Mouse (Mus musculus) MEL-GATA-1-ER (cell line): ENCODE results near the gene Neb.
"Not testable (repeated sequence)": the region's sequence is repeated elsewhere in the genome, so short reads cannot be mapped to it uniquely, and the experiment has no call there.

ENCODE experiments used
- DNase-seq: peaks from one replicate; pipeline ENCODE4 v3.0.0-alpha.2; 2012; ENCODE audit warnings: low read depth; ENCODE audit errors: extremely low read depth

The Neb gene

DNA sequence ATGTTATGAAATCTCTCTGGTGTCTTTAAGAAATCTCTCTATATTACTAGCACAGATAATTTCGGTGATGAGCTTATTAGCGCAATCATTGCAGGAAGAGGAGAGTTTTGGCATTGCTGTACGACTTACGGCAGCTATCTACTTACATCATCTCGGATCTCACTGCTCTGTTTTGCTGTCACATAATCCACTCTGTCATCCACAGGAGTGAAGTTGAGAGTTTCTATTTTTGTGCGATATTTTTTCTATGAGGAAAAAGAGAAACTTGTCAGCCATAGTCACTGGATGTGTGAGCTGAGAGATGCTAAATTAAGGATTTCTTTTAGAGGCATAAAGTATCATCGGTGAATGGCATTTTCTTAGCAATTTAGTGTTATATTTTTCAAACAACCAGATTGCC, 167.6 kb downstream of the Neb start:
- DNase-seq: no peak

DNA sequence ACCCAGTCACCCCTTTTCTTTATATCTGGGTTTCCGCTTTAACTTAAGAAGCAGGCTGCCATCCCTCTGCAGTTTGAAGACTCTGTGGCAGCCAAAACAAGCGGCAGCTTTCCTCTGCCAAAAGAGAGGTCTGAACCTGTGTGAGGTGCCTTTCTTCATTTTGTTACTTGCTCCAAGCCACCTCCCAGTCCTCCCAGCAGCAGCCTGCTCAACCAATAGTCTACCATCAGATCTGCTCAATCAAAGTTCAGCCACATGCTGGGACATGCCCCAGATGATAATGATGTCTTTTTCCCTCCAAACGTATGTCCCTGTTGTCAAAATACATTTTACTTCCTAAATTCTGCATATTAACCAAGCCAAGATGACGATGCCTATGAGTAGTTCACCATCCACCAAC, 173.3 kb downstream of the Neb start:
- DNase-seq: no peak

GRCm38 (mm10) chr2:52193629-52194028, 184.6 kb downstream of the Neb start:
- no peak for DNase-seq

DNA sequence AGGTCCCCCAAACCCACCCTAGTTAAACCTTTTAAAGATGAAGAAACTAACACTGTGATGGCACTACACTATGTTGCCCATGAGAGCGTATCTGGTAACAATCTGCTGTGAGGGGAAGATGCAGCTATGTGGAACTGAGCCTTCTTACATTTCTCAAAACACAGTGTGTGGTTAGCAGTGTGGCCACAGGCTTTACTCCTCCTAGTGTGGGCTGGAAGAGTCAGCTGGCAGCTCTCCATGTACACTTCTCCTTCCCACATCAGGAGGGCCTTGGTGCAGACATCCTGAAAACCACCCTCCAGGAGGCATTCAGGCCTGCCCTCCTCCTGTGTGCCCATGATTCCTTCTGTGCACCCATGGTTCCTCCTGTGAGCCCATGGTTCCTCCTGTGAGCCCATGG, 198.6 kb downstream of the Neb start:
- no peak for DNase-seq

DNA sequence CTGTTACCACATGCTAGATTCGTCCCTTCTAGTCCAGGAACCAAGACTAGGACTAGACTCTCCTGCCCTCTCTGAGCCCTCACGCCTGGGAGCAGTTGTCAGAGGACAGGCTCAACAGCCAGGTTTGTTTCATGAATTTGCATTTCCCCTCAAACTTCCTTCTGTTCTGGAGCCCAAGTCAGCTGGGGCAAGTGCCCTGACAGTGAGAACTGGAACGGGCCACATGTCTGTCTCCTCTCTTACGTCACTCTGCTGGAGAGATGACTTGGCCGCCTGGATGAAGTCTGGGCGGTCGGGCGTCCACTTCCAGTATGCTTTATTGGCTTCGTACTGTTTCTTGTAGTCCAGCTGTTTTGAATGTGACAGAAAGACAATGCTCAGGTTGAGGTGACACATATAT, 200.5 kb downstream of the Neb start:
- no peak for DNase-seq

DNA sequence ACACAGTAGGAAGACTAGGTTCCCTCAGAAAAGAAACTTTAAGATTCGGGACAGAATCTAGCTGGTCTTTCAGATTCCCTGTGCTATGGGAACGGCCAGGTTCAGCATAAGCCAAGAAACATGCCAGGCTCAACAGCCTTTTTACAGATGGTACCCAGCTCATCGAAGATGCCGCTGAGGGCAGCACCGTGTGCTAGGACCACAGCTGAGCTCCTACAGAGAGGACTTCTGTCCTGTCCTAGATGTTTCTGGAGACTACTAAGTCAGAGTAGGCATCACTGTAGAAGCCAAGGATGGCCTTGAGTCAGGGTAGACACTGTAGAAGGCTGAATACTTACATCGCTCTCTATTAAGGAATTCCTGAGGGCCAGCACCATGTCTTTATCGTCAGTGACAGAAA, 201.1 kb downstream of the Neb start:
- no peak for DNase-seq

GRCm38 (mm10) chr2:52176537-52176936, 201.7 kb downstream of the Neb start:
- no peak for DNase-seq

- DNase-seq: no peak
Observed at GRCm38 (mm10) chr2:52174951-52175350, 203.3 kb downstream of the Neb start.

GRCm38 (mm10) chr2:52169243-52170005, 208.8 kb downstream of the Neb start:
- peak; percentile 42 for DNase-seq

DNA sequence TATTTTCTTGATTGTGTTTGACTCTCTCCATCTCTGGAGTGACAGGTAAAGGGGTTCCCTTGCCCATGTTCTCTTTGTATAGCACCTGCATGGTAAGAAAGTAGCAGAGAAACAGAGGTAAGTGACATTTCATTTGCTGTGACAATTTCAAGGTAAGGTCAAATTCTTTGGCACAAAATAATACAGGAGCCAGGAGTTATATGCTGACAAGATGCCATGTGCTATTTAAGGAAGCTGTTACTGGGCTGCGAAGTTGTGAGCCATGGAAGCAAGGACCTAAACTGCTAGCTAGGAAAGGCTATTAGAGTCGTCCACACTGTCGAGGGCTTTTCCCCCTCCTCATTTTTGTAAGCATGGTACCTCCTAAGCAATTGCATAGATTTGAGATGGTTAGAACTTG, 225.2 kb downstream of the Neb start:
- no peak for DNase-seq

- DNase-seq: no peak
Observed at GRCm38 (mm10) chr2:52133351-52133750, 244.9 kb downstream of the Neb start.

DNA sequence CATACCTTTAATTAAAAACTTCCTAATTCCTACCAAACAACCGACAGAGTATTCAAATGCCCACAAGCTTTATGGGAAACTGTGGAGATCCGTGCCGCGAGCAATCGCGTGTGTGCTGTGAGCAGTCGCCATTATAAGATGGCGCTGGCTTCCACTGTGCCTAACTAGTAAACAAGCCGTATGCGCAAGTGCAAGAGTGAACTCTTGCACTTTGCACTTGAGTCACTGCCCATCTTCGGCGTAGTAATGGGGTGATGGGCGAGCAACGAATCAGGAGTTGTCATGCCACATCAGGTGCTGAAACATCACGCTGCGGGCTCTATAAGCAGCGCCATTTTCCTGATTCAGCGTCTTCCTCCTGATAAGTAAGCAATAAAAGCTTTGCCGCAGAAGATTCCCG, 246.9 kb downstream of the Neb start:
- DNase-seq: not testable (repeated sequence)

- no peak for DNase-seq
Observed at GRCm38 (mm10) chr2:52114086-52114485, 264.2 kb downstream of the Neb start.
